Mouse (Mus musculus) intestine, embryonic 15.5 days (tissue): ENCODE measurements around the gene Tapbpl. TPM values are rescaled to one million over a fixed set of nuclear protein-coding genes. Genes with fewer than 3 reads are reported as not detected.

Experiments used
- ATAC-seq: fragments of 200-750 bp; cut with Nextera tagmentation; 2 replicates; pipeline ENCODE4 v1.8.0; 2017; ENCODE audit warnings: moderate TSS enrichment, moderate library complexity
- H3K27ac ChIP-seq: fragments of 300-500 bp; sonication (generic); 2 replicates; pipeline ENCODE4 v1.5.1; 2015; ENCODE audit warnings: mild to moderate bottlenecking, inconsistent platforms
- H3K27me3 ChIP-seq: fragments of 300-500 bp; sonication (generic); replicated peaks from 2 replicates; pipeline ENCODE4 v1.6.1; 2015; ENCODE audit warnings: inconsistent platforms
- H3K36me3 ChIP-seq: fragments of 300-500 bp; sonication (generic); 2 replicates; pipeline ENCODE4 v1.6.1; 2015; ENCODE audit warnings: inconsistent platforms
- H3K4me1 ChIP-seq: fragments of 300-500 bp; sonication (generic); replicated peaks from 2 replicates; pipeline ENCODE4 v1.6.1; 2015; ENCODE audit warnings: inconsistent platforms
- H3K4me2 ChIP-seq: fragments of 300-500 bp; sonication (generic); replicated peaks from 2 replicates; pipeline ENCODE4 v1.6.1; 2015; ENCODE audit warnings: mild to moderate bottlenecking, inconsistent platforms
- H3K4me3 ChIP-seq: fragments of 300-500 bp; sonication (generic); replicated peaks from 2 replicates; pipeline ENCODE4 v1.5.1; 2015; ENCODE audit warnings: inconsistent platforms
- H3K9ac ChIP-seq: fragments of 300-500 bp; sonication (generic); 2 replicates; pipeline ENCODE4 v1.6.1; 2015; ENCODE audit warnings: inconsistent platforms
- H3K9me3 ChIP-seq: fragments of 300-500 bp; sonication (generic); 2 replicates; pipeline ENCODE4 v1.6.1; 2016; ENCODE audit warnings: inconsistent platforms
- WGBS: fragments of 180-500 bp; shearing (Covaris S2); methylation state at CpG from one replicate; pipeline ENCODE4 v1.1.7; 2015; 5-methylcytosine and 5-hydroxymethylcytosine counted together
- polyA plus RNA-seq: library from polyadenylated mRNA; unstranded; fragments of >200 nt; fragmentation: Nextera tagmentation; extraction: Ambion mirVana; gene quantifications from 2 replicates; pipeline ENCODE4 v1.2.1, GENCODE M21; 2015

Gene Tapbpl
- polyA plus RNA-seq, 1 experiment from 2014 or later: 8.7 TPM

DNA sequence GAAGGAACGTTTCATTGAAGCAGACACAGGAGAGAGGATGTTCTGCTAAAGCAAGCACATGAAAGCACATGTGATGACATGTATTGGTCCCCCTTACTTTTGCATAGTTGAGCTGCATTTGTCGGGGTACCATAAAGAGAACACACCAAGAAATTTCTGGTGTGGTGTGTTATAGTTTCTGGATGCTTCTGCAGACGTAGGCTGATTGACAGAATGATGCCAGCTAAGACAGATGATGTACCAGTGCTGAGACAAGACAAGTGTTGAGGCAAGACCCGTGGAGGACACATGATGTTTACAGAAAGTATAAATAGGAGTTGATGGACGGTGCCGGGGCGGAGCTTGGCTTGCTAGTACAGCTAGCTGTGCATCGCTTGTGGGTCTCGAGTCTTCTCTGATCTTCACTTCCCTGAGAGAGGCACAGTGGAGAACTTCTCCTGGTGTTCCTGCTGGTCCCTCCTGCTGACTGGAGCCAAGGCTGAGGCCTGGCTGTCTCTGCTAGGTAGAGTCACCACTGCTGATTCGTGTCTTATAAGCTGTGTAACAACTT is 28.4 kb upstream of the Tapbpl start:
- WGBS: 72% methylated on average over 10 of the region's 10 CpGs
- no peak for ATAC-seq
- H3K4me3 ChIP-seq: no peak overlapping the region

GRCm38 (mm10) chr6:125256222-125256966 is 24.7 kb upstream of the Tapbpl start:
- peak; percentile 84 for ATAC-seq
- no peak overlapping the region for H3K4me2 ChIP-seq
- no peak overlapping the region for H3K27ac ChIP-seq
- H3K9ac ChIP-seq: no peak overlapping the region
- peaks cover 3% of the 10 kb centered on the region; the same call in 1 of the 2 replicates for H3K4me1 ChIP-seq
- H3K36me3 ChIP-seq: no peaks in the 10 kb centered on the region
- WGBS: 66% methylated on average over 8 of the region's 8 CpGs
- H3K4me3 ChIP-seq: no peak overlapping the region
- no peaks in the 10 kb centered on the region for H3K9me3 ChIP-seq
- H3K27me3 ChIP-seq: no peaks in the 10 kb centered on the region

More for the DNA sequence above, 28.4 kb upstream of the Tapbpl start:
- Histone ChIP-seq H3K27ac (no peak overlapping the region), H3K27me3 (no peaks in the 10 kb centered on the region), H3K9me3 (no peaks in the 10 kb centered on the region), H3K4me1 (peaks cover 3% of the 10 kb centered on the region; the same call in 1 of the 2 replicates), H3K36me3 (no peaks in the 10 kb centered on the region), H3K4me2 (no peak overlapping the region), H3K9ac (no peak overlapping the region)

DNA sequence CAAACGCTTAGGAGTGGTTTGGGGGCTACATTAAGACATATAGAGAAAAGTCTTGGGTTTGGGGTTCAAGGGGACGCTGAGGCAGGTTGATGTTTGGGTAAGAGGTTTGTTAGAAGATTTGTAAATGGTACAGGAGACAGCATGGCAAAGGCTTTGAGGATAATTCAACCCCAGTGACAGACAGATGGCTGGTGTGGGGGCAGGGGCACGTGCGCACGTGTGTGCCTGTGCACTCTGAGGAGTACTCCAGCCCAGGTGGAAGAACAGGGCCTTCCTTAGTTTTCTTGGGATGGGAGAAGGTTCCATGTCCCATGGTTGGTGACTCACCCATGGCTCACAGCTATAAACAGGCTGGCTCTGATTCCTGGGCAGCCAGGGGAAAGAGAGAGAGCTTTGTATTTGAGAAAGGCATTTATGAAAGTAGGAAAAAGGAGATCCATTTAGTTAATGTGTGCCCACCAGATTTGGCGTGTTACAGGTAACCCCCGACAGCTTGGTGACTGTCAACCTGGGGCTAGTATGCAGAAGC is 23.9 kb upstream of the Tapbpl start:
- no peak for ATAC-seq
- no peaks in the 10 kb centered on the region for H3K36me3 ChIP-seq
- H3K9me3 ChIP-seq: no peaks in the 10 kb centered on the region
- H3K9ac ChIP-seq: no peak overlapping the region
- no peak overlapping the region for H3K27ac ChIP-seq
- H3K27me3 ChIP-seq: no peaks in the 10 kb centered on the region
- no peak overlapping the region for H3K4me3 ChIP-seq
- H3K4me2 ChIP-seq: no peak overlapping the region
- 84% methylated on average over 7 of the region's 7 CpGs for WGBS
- peaks cover 3% of the 10 kb centered on the region; the same call in 1 of the 2 replicates for H3K4me1 ChIP-seq

DNA sequence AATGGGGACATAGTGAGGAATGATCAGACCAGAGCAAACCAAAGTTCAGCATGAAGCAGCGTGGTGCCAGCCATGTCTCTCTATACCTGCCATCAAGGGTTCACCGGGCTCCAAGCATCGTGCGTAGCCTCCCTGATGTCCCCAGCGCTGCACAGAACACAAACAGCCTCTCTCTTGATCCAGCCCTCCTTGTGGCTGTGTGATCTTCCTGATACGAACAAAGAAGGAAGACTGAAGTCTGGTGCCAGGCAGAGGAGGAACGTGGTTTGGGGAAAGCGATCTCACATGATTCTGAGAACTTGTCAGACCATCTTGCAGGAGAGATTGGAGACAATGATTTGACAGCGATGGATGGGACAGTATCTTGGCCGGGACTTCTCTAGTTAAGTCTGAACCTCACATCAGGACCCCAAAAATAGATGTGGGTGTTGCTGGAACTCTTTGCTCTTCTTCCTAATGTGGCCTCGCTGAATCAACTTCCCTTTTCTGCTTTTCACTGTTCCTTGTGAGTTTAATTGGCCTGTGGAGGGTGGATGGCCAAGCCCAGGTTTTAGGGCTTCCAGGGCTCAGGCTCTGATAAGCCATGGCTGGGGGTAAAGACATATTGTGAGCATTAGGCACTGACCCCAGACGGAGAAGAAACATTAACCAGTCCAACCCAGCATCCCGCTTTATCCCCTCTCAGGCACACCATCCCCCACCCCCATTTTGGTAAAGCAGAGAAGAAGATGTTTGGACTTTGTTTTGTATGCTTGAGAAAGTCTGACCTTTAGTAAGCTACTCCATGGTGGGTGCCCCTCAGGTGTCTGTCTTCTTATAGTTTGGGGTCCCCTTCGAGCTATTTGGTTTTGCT is 22.4 kb upstream of the Tapbpl start:
- ATAC-seq: no peak
- H3K4me2 ChIP-seq: no peak overlapping the region
- 74% methylated on average over 14 of the region's 14 CpGs for WGBS
- no peaks in the 10 kb centered on the region for H3K9me3 ChIP-seq
- H3K4me1 ChIP-seq: peaks cover 3% of the 10 kb centered on the region; the same call in 1 of the 2 replicates
- no peak overlapping the region for H3K27ac ChIP-seq
- H3K4me3 ChIP-seq: no peak overlapping the region
- no peaks in the 10 kb centered on the region for H3K27me3 ChIP-seq
- H3K36me3 ChIP-seq: no peaks in the 10 kb centered on the region
- no peak overlapping the region for H3K9ac ChIP-seq

DNA sequence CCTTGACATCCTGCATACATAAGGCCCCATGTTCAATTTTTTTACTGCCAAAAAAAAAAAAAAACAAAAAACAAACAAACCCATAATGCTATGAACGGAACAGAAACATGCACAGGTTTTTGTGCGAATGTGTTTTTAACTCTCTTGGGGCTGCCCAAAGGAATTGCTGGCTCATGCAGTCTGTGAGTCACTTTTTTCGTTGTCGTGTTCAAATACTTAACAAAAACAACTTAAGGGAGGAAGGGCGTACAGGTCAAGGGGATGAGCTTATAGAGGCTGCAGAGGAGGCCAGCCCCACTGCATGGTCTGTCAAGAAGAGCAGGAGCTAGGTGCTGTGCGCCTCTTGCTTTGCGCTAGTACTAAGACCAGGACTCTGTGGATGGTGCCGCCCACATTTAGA is 21.1 kb upstream of the Tapbpl start:
- Histone ChIP-seq H3K9me3 (no peaks in the 10 kb centered on the region), H3K36me3 (no peaks in the 10 kb centered on the region), H3K27me3 (no peaks in the 10 kb centered on the region), H3K4me2 (no peak overlapping the region), H3K4me3 (no peak overlapping the region), H3K9ac (no peak overlapping the region), H3K4me1 (peaks cover under 1% of the 10 kb centered on the region; the same call in 1 of the 2 replicates), H3K27ac (no peak overlapping the region)
- no peak for ATAC-seq
- WGBS: 86% methylated on average over 8 of the region's 8 CpGs

GRCm38 (mm10) chr6:125252285-125252684 is 20.6 kb upstream of the Tapbpl start:
- WGBS: 85% methylated on average over 3 of the region's 3 CpGs
- no peak overlapping the region for H3K4me3 ChIP-seq
- ATAC-seq: no peak

DNA sequence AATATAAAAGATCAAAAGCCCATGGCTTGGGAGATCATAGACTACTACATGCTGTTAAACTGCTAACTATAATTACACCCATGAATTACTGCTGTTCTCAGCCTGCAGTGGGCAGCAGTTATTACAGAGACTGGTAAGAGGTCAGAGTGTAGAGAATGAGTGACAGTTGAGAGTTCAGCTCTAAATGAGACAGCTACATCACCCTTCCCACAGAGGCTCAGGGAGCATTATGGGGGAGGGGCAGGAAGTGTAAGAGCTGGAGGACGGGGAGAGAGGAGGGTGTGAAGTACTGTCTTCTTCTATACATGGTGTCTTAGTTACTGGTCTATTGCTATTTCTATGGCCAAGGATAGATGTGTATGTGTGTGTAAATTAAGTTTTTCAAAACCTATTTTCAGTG is 12.9 kb upstream of the Tapbpl start:
- no peak for ATAC-seq
- H3K27ac ChIP-seq: no peak overlapping the region
- no peak overlapping the region for H3K4me3 ChIP-seq
- no peaks in the 10 kb centered on the region for H3K4me1 ChIP-seq
- no peaks in the 10 kb centered on the region for H3K27me3 ChIP-seq
- H3K4me2 ChIP-seq: no peak overlapping the region
- no peaks in the 10 kb centered on the region for H3K9me3 ChIP-seq
- no peaks in the 10 kb centered on the region for H3K36me3 ChIP-seq
- WGBS: 24% methylated on average over 1 of the region's 1 CpGs
- no peak overlapping the region for H3K9ac ChIP-seq

More at GRCm38 (mm10) chr6:125252285-125252684, 20.6 kb upstream of the Tapbpl start:
- H3K27ac ChIP-seq: no peak overlapping the region
- no peak overlapping the region for H3K4me2 ChIP-seq
- H3K27me3 ChIP-seq: no peaks in the 10 kb centered on the region
- H3K9me3 ChIP-seq: no peaks in the 10 kb centered on the region
- no peak overlapping the region for H3K9ac ChIP-seq
- H3K4me1 ChIP-seq: no peaks in the 10 kb centered on the region
- H3K36me3 ChIP-seq: no peaks in the 10 kb centered on the region

DNA sequence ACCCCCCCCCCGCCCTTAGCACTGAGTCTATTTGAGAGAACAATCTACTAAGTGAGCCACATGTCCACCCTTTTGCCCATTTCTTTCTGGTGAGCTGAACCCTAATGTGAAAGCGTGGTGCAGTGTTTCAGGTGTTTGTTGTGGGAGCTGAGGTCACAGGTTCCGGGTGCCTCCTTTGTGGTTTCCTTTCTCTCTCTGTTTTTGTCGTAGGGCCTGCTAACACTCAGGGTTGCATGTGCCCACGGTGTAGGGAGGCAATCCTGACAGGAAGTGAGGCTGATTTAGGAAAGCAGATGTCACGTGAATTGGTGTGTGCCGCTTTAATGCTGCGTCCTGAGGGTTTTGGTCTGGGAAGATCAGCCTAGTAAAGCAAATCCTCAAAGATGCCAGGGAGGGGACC is 9.9 kb upstream of the Tapbpl start:
- ATAC-seq: no peak
- H3K4me3 ChIP-seq: no peak overlapping the region
- H3K27me3 ChIP-seq: no peaks in the 10 kb centered on the region
- 80% methylated on average over 8 of the region's 8 CpGs for WGBS
- H3K4me1 ChIP-seq: no peaks in the 10 kb centered on the region
- no peaks in the 10 kb centered on the region for H3K36me3 ChIP-seq
- no peaks in the 10 kb centered on the region for H3K9me3 ChIP-seq
- no peak overlapping the region for H3K9ac ChIP-seq
- H3K4me2 ChIP-seq: no peak overlapping the region
- H3K27ac ChIP-seq: no peak overlapping the region

- Histone ChIP-seq H3K27ac (no peak overlapping the region), H3K4me2 (no peak overlapping the region), H3K4me3 (no peak overlapping the region), H3K36me3 (no peaks in the 10 kb centered on the region), H3K27me3 (no peaks in the 10 kb centered on the region), H3K9ac (no peak overlapping the region), H3K9me3 (no peaks in the 10 kb centered on the region), H3K4me1 (no peaks in the 10 kb centered on the region)
- no peak for ATAC-seq
- WGBS: 71% methylated on average over 5 of the region's 5 CpGs
Measured at GRCm38 (mm10) chr6:125240617-125241016, 9.0 kb upstream of the Tapbpl start.

DNA sequence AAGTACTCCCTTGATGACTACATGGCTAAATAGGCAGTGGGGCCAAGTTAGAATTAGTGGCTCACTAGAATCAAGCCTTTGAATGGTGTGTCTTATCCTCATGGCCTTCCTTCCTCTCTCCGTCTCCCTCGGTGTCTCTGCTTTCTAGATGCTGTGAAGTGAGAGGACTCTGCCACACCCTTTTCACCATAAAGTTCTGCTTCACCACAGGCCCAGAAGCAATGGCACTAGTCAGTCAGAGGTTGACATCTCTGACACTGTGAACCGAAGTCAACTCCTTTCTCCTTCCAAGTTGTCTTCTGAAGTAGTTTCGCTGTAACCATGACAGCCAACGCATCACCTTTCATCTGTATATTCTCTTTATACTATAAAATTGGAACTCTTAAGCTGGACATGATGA is 7.9 kb upstream of the Tapbpl start:
- H3K9ac ChIP-seq: no peak overlapping the region
- no peaks in the 10 kb centered on the region; the same call in 1 of the 2 replicates for H3K4me1 ChIP-seq
- no peak overlapping the region for H3K4me3 ChIP-seq
- no peak for ATAC-seq
- no peaks in the 10 kb centered on the region for H3K36me3 ChIP-seq
- no peaks in the 10 kb centered on the region for H3K27me3 ChIP-seq
- H3K4me2 ChIP-seq: no peak overlapping the region
- no peaks in the 10 kb centered on the region for H3K9me3 ChIP-seq
- H3K27ac ChIP-seq: no peak overlapping the region
- 88% methylated on average over 5 of the region's 5 CpGs for WGBS

DNA sequence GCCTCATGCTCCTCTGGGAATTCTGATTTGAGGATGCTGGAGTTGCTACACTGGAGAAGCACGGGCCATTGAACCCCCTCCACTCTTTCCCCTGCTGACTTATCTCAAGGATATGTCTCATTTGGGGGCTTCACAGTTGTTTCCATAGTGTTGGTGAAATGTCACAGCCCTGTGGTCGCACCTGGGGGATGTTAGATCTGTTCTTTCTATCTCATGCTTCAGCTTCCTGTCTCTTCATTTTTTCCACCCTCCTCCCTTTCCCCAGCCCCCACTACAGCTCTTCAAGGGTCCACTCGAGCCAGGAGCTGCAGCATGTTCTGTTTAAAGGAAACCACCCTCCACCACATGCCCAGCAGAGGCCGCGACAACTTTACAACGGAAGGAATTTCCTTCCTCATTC is 6.7 kb upstream of the Tapbpl start:
- WGBS: 47% methylated on average over 6 of the region's 6 CpGs
- Histone ChIP-seq H3K36me3 (no peaks in the 10 kb centered on the region), H3K4me3 (no peak overlapping the region), H3K4me1 (peaks cover 4% of the 10 kb centered on the region; the same call in 1 of the 2 replicates), H3K9ac (no peak overlapping the region), H3K27me3 (no peaks in the 10 kb centered on the region), H3K4me2 (no peak overlapping the region), H3K9me3 (no peaks in the 10 kb centered on the region), H3K27ac (no peak overlapping the region)
- ATAC-seq: no peak

DNA sequence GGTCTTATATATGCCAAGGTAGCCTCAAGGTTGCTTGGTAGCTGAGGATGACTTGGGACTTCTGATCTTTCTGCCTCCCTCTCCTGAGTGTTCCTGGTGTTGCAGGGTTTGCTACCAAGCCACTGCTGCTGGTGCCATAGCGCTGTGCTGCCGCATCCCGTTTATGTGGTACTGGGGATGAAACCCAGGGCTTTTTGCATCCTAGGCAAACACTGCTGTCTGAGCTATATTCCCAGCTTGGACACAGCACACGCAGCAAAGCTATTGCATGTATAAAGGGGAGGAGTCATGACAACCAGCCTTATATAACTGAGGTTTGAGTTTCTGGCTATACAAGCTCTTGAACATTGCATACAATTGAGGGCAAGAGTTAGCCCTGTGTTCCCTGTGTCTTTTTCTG is 5.8 kb upstream of the Tapbpl start:
- WGBS: 83% methylated on average over 4 of the region's 4 CpGs
- H3K4me3 ChIP-seq: no peak overlapping the region
- H3K36me3 ChIP-seq: no peaks in the 10 kb centered on the region
- H3K27ac ChIP-seq: no peak overlapping the region
- H3K4me2 ChIP-seq: no peak overlapping the region
- peaks cover 4% of the 10 kb centered on the region; the same call in 1 of the 2 replicates for H3K4me1 ChIP-seq
- ATAC-seq: no peak
- no peaks in the 10 kb centered on the region for H3K27me3 ChIP-seq
- no peak overlapping the region for H3K9ac ChIP-seq
- H3K9me3 ChIP-seq: no peaks in the 10 kb centered on the region
